Mouse (Mus musculus) liver, adult 2 months (tissue): ENCODE results near the gene Gm45808. TPM values are rescaled to one million over a fixed set of nuclear protein-coding genes. Genes with fewer than 3 reads are reported as not detected.

ENCODE experiments used
- DNase-seq: peaks from one replicate; pipeline ENCODE4 v3.0.0-alpha.2; 2011; ENCODE audit warnings: low read depth, low spot score; ENCODE audit errors: extremely low read depth
- H3K27ac ChIP-seq: fragments of 200-500 bp; replicated peaks from 2 replicates; pipeline ENCODE4 v1.5.1; 2012; ENCODE audit warnings: low read depth, mild to moderate bottlenecking, control low read depth, inconsistent platforms, low read length; ENCODE audit not compliant: insufficient read depth
- H3K27me3 ChIP-seq: fragments of 200-500 bp; 2 replicates; pipeline ENCODE4 v1.6.1; 2012; ENCODE audit warnings: mild to moderate bottlenecking, moderate library complexity, low read length, inconsistent platforms; ENCODE audit not compliant: control insufficient read depth, insufficient read depth
- H3K36me3 ChIP-seq: fragments of 200-500 bp; 2 replicates; pipeline ENCODE4 v1.6.1; 2012; ENCODE audit warnings: low read length, inconsistent platforms; ENCODE audit not compliant: control insufficient read depth, insufficient read depth
- H3K4me1 ChIP-seq: fragments of 200-500 bp; 2 replicates; pipeline ENCODE4 v1.6.1; 2011; ENCODE audit warnings: low read length; ENCODE audit not compliant: control insufficient read depth, insufficient read depth
- H3K4me3 ChIP-seq: fragments of 200-500 bp; 2 replicates; pipeline ENCODE4 v1.5.1; 2011; ENCODE audit warnings: low read depth, mild to moderate bottlenecking, control low read depth, low read length, moderate library complexity; ENCODE audit not compliant: insufficient read depth
- H3K79me2 ChIP-seq: fragments of 200-500 bp; 2 replicates; pipeline ENCODE4 v1.6.1; 2012; ENCODE audit warnings: inconsistent platforms, mild to moderate bottlenecking, low read length, moderate library complexity; ENCODE audit not compliant: control insufficient read depth, insufficient read depth
- H3K9ac ChIP-seq: fragments of 200-500 bp; 2 replicates; pipeline ENCODE4 v1.6.1; 2012; ENCODE audit warnings: low read depth, mild to moderate bottlenecking, control low read depth, inconsistent platforms, low read length
- CTCF ChIP-seq: fragments of 200-500 bp; IDR thresholded peaks from 2 replicates; pipeline ENCODE4 v1.5.1; 2011; ENCODE audit warnings: low read depth, low read length, control low read depth
- POLR2A ChIP-seq: fragments of 200-500 bp; IDR thresholded peaks from 2 replicates; pipeline ENCODE4 v1.6.1; 2011; ENCODE audit warnings: low read length, control low read depth; ENCODE audit not compliant: insufficient read depth; ENCODE audit errors: extremely low read depth
- WGBS: fragments of 180-500 bp; shearing (Covaris S2); methylation state at CpG from one replicate; pipeline ENCODE4 v1.1.7; 2018; 5-methylcytosine and 5-hydroxymethylcytosine counted together
- polyA plus RNA-seq: library from polyadenylated mRNA; depleted of rRNA; stranded (reverse); fragments of >200 nt; gene quantifications from 2 replicates; pipeline ENCODE4 v1.2.3, GENCODE M21; 2012
- total RNA-seq: library from RNA; depleted of rRNA; stranded (reverse); fragments of >200 nt; gene quantifications from 2 replicates; pipeline ENCODE4 v1.2.3, GENCODE M21; 2014

Gene Gm45808
- total and polyA plus RNA-seq, 2 experiments: 0.28 to 1.3 TPM

DNA sequence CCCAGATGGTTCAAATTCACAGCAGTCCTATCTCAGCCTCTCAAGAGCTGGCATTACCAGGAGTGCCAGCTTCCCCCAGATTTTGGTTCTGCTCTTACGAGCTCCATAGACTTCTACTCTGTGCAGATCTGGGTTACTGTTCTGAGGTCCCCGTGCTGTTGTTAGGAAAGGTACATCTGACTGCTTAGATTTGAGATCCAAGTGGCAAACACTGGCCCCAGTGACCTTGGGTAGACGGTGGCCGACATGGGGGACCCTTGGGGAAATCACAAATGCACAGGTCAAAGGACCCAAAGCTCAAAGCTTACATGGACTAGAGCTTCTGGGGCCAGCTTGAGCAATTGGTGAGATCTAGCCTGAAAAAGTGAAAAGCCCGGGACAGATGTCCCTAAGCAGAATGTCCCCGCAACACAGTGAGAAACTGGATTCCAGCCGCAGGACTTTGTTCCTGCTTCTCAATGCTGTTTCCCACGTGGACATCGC lies 29.8 kb downstream of the Gm45808 start:
- Histone ChIP-seq H3K4me3 (no peak overlapping the region; the same call in 1 of the 2 replicates), H3K36me3 (peaks cover 13% of the 10 kb centered on the region), H3K27me3 (no peaks in the 10 kb centered on the region), H3K4me1 (peaks cover 11% of the 10 kb centered on the region; the same call in 1 of the 2 replicates), H3K79me2 (peaks cover 7% of the 10 kb centered on the region), H3K9ac (peak overlapping the region; percentile 33), H3K27ac (peak overlapping the region; percentile 84)
- TF ChIP-seq POLR2A: no peak; the same call in 1 of the 2 replicates
- no peak for TF ChIP-seq CTCF
- no peak for DNase-seq
- WGBS: 12% methylated on average over 9 of the region's 9 CpGs

DNA sequence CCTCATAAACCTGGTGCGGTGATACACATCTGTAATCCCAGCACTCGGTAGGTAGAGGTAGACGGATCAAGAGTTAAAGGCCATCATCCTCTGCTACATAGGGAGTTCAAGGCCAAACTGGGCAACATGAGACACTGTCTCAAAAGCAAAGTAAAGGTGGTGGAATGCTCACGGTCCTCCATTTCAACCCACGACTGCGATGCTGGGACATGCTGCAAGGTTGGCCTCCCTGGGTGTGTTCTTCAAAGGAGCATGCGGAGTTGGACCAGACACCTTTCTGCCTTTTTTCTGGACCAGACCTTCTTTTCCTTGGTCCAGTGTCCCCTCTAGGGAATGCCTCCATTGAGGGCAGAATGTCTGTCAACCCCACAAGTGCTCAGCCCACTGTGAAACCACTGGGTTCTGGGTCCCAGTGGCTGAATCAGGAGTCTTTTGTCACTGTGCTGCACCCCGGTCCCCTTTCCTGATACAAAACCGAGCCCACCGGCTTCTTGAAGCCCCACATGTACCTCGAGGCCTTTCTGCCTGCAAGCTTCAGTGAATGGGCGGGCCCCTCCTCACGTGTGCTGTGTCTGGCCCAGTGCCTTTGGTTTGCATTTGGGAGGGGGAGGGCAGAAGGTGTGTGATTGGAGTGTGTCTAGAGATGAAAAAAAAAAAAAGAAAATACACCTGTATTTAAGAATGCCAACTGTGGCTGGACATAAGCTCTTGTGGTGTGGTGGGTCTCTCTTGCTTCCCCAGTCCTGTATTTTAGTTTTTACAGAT lies 30.5 kb downstream of the Gm45808 start:
- H3K4me3 ChIP-seq: no peak overlapping the region
- peaks cover 7% of the 10 kb centered on the region for H3K79me2 ChIP-seq
- DNase-seq: peak; percentile 47
- TF ChIP-seq POLR2A (peak; percentile 15; the same call in 1 of the 2 replicates), CTCF (no peak)
- H3K27ac ChIP-seq: peak overlapping the region; percentile 84
- peaks cover 10% of the 10 kb centered on the region; the same call in 1 of the 2 replicates for H3K4me1 ChIP-seq
- H3K27me3 ChIP-seq: no peaks in the 10 kb centered on the region
- H3K36me3 ChIP-seq: peaks cover 13% of the 10 kb centered on the region
- peak overlapping the region; percentile 33 for H3K9ac ChIP-seq
- WGBS: 58% methylated on average over 13 of the region's 13 CpGs

- Histone ChIP-seq H3K4me1 (peaks cover 7% of the 10 kb centered on the region; the same call in 1 of the 2 replicates), H3K27ac (no peak overlapping the region), H3K27me3 (no peaks in the 10 kb centered on the region), H3K36me3 (peaks cover 13% of the 10 kb centered on the region), H3K79me2 (peaks cover 7% of the 10 kb centered on the region), H3K9ac (no peak overlapping the region), H3K4me3 (no peak overlapping the region)
- no peak for TF ChIP-seq POLR2A
- TF ChIP-seq CTCF: no peak
- no peak for DNase-seq
- 92% methylated on average over 15 of the region's 15 CpGs for WGBS
Measured at GRCm38 (mm10) chr7:45454971-45455370, 31.6 kb downstream of the Gm45808 start.

GRCm38 (mm10) chr7:45451344-45451982 lies 35.1 kb downstream of the Gm45808 start:
- Histone ChIP-seq H3K27ac (no peak overlapping the region), H3K36me3 (no peaks in the 10 kb centered on the region), H3K79me2 (no peaks in the 10 kb centered on the region), H3K4me3 (no peak overlapping the region), H3K9ac (no peak overlapping the region), H3K4me1 (peaks cover 5% of the 10 kb centered on the region; the same call in 1 of the 2 replicates), H3K27me3 (no peaks in the 10 kb centered on the region)
- DNase-seq: peak; percentile 36
- WGBS: 59% methylated on average over 23 of the region's 23 CpGs
- TF ChIP-seq POLR2A (no peak), CTCF (peak; percentile 91)

DNA sequence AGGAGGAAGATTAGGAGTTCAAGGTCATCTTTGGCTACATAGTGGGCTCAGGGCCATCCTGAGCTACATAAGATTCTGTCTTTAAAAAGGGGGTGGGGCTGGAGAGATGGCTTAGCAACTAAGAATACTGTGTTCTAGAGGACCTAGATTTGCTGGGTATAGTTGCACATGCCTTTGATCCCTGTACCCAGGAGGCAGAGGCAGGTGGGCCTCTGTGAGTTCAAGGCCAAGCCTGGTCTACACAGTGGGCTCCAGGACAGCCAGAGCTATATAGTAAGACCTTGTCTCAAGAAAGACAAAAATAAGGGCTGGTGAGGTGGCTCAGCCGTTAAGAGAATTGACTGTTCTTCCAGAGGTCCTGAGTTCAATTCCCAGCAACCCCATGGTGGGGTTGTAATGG lies 36.6 kb downstream of the Gm45808 start:
- WGBS: 88% methylated on average over 1 of the region's 1 CpGs
- H3K27me3 ChIP-seq: no peaks in the 10 kb centered on the region
- no peak overlapping the region for H3K9ac ChIP-seq
- no peaks in the 10 kb centered on the region; the same call in 1 of the 2 replicates for H3K36me3 ChIP-seq
- DNase-seq: no peak
- no peaks in the 10 kb centered on the region for H3K79me2 ChIP-seq
- H3K4me1 ChIP-seq: no peaks in the 10 kb centered on the region
- no peak overlapping the region for H3K27ac ChIP-seq
- TF ChIP-seq CTCF (no peak), POLR2A (no peak)
- H3K4me3 ChIP-seq: no peak overlapping the region
